Mouse (Mus musculus): ENCODE results near the gene Glra1. TPM values are rescaled to one million over a fixed set of nuclear protein-coding genes. Genes with fewer than 3 reads are reported as not detected.

Gene Glra1
- total RNA-seq, 1 experiment = not detected

DNA sequence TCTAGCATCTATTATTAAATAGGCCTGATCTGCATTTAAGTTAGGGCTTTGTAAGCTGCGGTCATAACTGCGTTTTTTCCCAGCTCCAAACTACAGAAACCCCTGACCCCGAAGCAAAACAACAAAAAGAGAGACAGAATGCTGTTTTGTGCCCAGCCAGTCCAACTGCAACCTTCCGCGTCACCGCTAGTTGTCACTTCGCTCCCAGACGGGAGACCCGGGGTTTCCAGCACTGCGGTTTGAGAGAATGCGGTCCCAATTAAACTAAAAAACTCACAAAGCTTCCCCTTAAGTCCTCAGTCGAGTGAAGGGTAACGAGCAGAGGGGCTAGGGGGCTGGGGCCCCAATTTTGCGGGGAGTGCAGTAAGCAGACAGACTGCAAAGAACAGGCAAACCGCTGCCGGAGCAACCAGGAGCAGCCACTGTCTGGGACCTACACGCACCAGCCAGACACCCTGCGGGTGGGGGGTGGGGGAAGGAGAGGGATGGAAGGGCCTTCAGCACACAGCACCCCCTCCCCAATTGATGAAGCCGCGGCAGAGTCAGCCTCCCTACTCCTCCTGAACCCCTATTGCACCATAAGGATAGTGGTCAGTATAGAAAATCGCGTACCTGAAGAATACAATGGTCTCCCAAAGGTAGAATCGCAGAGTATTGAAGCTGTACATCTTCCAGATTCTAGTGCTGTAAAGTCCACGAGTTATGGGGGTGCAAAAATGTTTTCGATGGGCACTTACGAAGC, 761 bp downstream of the Glra1 start:
- Histone ChIP-seq H3K27ac (ENCODE audit: insufficient read depth, low read depth, low read length, poor library complexity, severe bottlenecking) (no peak overlapping the region), H3K9me3 (ENCODE audit: control insufficient read depth, insufficient read depth, low read depth, low read length) (no peaks in the 10 kb centered on the region), H3K4me1 (ENCODE audit: control insufficient read depth in 2 of 2, insufficient read depth in 2 of 2, low read length in 2 of 2, poor library complexity in 1 of 2) (peaks cover 0 to 3% of the 10 kb centered on the region in 2 experiments; a peak in 1 of 4 replicates), H3K9ac (ENCODE audit: insufficient read depth, low read depth, low read length, poor library complexity, severe bottlenecking) (no peak overlapping the region), H3K36me3 (ENCODE audit: control insufficient read depth, insufficient read depth, low read length, poor library complexity, severe bottlenecking) (no peaks in the 10 kb centered on the region), H3K4me3 (ENCODE audit: insufficient read depth in 1 of 2, low read depth in 1 of 2, low read length in 2 of 2, poor library complexity in 1 of 2, severe bottlenecking in 1 of 2) (peak overlapping the region in 1 of 2 experiments; percentile 28; a peak in 1 of 4 replicates)
- no peak for TF ChIP-seq HCFC1 (IDR thresholded peaks at IDR 0.05; ENCODE audit: borderline replicate concordance, insufficient read depth, low read length)
- TF ChIP-seq ZNF384 (IDR thresholded peaks at IDR 0.05; ENCODE audit: low read depth, low read length) = no peak
- no peak for TF ChIP-seq MAFK (IDR thresholded peaks at IDR 0.05; ENCODE audit: insufficient read depth, low read depth, low read length)
- TF ChIP-seq CHD2 (IDR thresholded peaks at IDR 0.05; ENCODE audit: low read depth, low read length) = no peak
- no peak for DNase-seq (ENCODE audit: low read depth, low spot score)
- in situ Hi-C loops (cut with MboI; ENCODE audit: low sequenced_read_pairs in 2 of 2, unreplicated experiment in 2 of 2) = no loop called here

DNA sequence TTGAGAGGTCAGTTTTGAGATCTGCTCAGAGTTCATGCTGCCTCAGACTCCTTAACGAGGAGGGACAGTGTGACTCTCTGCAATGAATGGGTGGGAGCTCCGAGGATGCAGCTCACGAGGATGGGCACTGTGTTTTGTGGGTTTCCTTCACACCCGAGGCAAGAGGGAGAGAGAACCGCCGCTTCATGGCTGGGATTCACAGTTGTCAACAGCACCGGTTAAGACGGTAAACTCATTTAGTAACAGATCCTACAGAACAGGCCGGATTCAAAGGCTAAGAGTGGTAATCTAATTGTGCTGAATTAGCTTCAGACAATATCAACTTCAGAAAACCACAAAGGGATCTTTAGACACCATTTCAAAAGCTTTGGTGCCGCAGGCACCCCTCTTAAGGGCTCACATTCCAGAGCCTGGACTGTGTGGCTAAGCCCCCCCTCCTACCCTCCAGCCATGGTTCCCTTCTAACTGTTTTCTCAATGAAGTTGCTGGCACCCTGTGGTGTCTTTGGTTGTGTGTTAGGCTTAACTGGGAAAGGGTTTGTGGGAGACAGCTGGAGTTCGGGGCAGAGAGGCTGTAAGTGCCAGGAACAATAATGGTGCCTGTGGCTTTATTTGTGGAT, 6.4 kb downstream of the Glra1 start:
- in situ Hi-C loops (cut with MboI; ENCODE audit: low sequenced_read_pairs in 2 of 2, unreplicated experiment in 2 of 2) = no loop called here
- peaks cover 0 to 2% of the 10 kb centered on the region in 2 experiments; a peak in 1 of 4 replicates for H3K4me1 ChIP-seq (ENCODE audit: control insufficient read depth in 2 of 2, insufficient read depth in 2 of 2, low read length in 2 of 2, poor library complexity in 1 of 2)
- no peak overlapping the region for H3K4me3 ChIP-seq (ENCODE audit: insufficient read depth in 1 of 2, low read depth in 1 of 2, low read length in 2 of 2, poor library complexity in 1 of 2, severe bottlenecking in 1 of 2)
- no peak overlapping the region for H3K9ac ChIP-seq (ENCODE audit: insufficient read depth, low read depth, low read length, poor library complexity, severe bottlenecking)
- H3K36me3 ChIP-seq (ENCODE audit: control insufficient read depth, insufficient read depth, low read length, poor library complexity, severe bottlenecking) = no peaks in the 10 kb centered on the region
- no peak for DNase-seq (ENCODE audit: low read depth, low spot score)
- no peak for TF ChIP-seq HCFC1 (IDR thresholded peaks at IDR 0.05; ENCODE audit: borderline replicate concordance, insufficient read depth, low read length)
- TF ChIP-seq MAFK (IDR thresholded peaks at IDR 0.05; ENCODE audit: insufficient read depth, low read depth, low read length) = no peak
- TF ChIP-seq ZNF384 (IDR thresholded peaks at IDR 0.05; ENCODE audit: low read depth, low read length) = no peak
- TF ChIP-seq ZC3H11A (IDR thresholded peaks at IDR 0.05; ENCODE audit: borderline replicate concordance, low read depth, low read length) = no peak
- no peak for TF ChIP-seq CHD2 (IDR thresholded peaks at IDR 0.05; ENCODE audit: low read depth, low read length)
- no peak overlapping the region for H3K27ac ChIP-seq (ENCODE audit: insufficient read depth, low read depth, low read length, poor library complexity, severe bottlenecking)
- no peaks in the 10 kb centered on the region for H3K9me3 ChIP-seq (ENCODE audit: control insufficient read depth, insufficient read depth, low read depth, low read length)

DNA sequence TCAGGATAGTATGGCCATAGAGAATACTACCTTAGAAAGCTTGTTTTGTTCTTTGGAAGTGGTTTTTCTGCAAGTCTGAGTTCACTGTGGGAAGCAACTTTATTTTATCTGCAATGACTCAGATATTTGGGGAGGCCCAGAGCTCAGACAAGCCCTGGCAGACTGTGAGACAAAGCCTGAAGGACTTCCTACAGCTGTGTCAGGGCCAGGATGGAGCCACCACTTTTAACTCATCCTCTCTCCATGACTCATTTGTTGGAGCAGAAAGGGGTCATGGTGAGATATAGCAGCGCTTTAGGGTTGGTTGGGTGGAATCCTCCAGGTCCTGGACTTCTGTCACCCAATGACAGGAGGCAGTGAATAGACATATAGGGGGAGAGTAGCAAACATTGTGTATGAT, 12.3 kb downstream of the Glra1 start:
- in situ Hi-C loops (cut with MboI; ENCODE audit: low sequenced_read_pairs in 2 of 2, unreplicated experiment in 2 of 2) = loop anchor here in 1 of 2 experiments (25.0 kb wide), 1 partner anchor 392 kb away; no protein-coding TSS in a partner anchor

DNA sequence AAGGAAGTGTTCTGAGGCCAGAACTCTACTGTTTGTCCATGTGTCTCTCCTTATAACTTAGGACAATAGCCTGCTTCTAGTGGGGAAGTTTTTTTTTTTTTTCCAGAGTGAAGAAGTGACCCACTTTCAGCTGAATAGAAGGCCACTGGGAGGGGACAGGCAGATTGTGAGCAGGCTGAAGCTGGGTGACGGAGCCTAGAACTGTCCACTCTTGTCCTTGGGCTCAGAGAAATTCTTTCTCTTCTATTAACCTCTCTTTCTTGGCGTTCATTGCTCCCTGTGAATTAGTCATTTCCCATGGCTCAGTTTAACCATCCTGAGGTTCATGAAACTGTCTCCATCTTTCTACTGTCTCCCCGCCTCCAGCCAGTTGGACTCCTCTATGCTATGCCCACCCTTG, 13.6 kb downstream of the Glra1 start:
- Histone ChIP-seq H3K4me3 (ENCODE audit: insufficient read depth in 1 of 2, low read depth in 1 of 2, low read length in 2 of 2, poor library complexity in 1 of 2, severe bottlenecking in 1 of 2) (no peak overlapping the region), H3K9ac (ENCODE audit: insufficient read depth, low read depth, low read length, poor library complexity, severe bottlenecking) (no peak overlapping the region), H3K27ac (ENCODE audit: insufficient read depth, low read depth, low read length, poor library complexity, severe bottlenecking) (no peak overlapping the region), H3K9me3 (ENCODE audit: control insufficient read depth, insufficient read depth, low read depth, low read length) (no peaks in the 10 kb centered on the region), H3K36me3 (ENCODE audit: control insufficient read depth, insufficient read depth, low read length, poor library complexity, severe bottlenecking) (no peaks in the 10 kb centered on the region), H3K4me1 (ENCODE audit: control insufficient read depth in 2 of 2, insufficient read depth in 2 of 2, low read length in 2 of 2, poor library complexity in 1 of 2) (no peaks in the 10 kb centered on the region)
- no peak for DNase-seq (ENCODE audit: low read depth, low spot score)
- TF ChIP-seq ZNF384 (IDR thresholded peaks at IDR 0.05; ENCODE audit: low read depth, low read length) = no peak
- no peak for TF ChIP-seq CHD2 (IDR thresholded peaks at IDR 0.05; ENCODE audit: low read depth, low read length)
- TF ChIP-seq HCFC1 (IDR thresholded peaks at IDR 0.05; ENCODE audit: borderline replicate concordance, insufficient read depth, low read length) = no peak
- no peak for TF ChIP-seq ZC3H11A (IDR thresholded peaks at IDR 0.05; ENCODE audit: borderline replicate concordance, low read depth, low read length)
- no peak for TF ChIP-seq MAFK (IDR thresholded peaks at IDR 0.05; ENCODE audit: insufficient read depth, low read depth, low read length)
- in situ Hi-C loops (cut with MboI; ENCODE audit: low sequenced_read_pairs in 2 of 2, unreplicated experiment in 2 of 2) = loop anchor here in 1 of 2 experiments (25.0 kb wide), 1 partner anchor 393 kb away; no protein-coding TSS in a partner anchor

More for the DNA sequence above, 12.3 kb downstream of the Glra1 start:
- DNase-seq (ENCODE audit: low read depth, low spot score) = no peak
- Histone ChIP-seq H3K4me3 (ENCODE audit: insufficient read depth in 1 of 2, low read depth in 1 of 2, low read length in 2 of 2, poor library complexity in 1 of 2, severe bottlenecking in 1 of 2) (no peak overlapping the region), H3K9me3 (ENCODE audit: control insufficient read depth, insufficient read depth, low read depth, low read length) (no peaks in the 10 kb centered on the region), H3K9ac (ENCODE audit: insufficient read depth, low read depth, low read length, poor library complexity, severe bottlenecking) (no peak overlapping the region), H3K4me1 (ENCODE audit: control insufficient read depth in 2 of 2, insufficient read depth in 2 of 2, low read length in 2 of 2, poor library complexity in 1 of 2) (no peaks in the 10 kb centered on the region), H3K27ac (ENCODE audit: insufficient read depth, low read depth, low read length, poor library complexity, severe bottlenecking) (no peak overlapping the region), H3K36me3 (ENCODE audit: control insufficient read depth, insufficient read depth, low read length, poor library complexity, severe bottlenecking) (no peaks in the 10 kb centered on the region)
- TF ChIP-seq ZC3H11A (IDR thresholded peaks at IDR 0.05; ENCODE audit: borderline replicate concordance, low read depth, low read length) = no peak
